Mouse (Mus musculus) midbrain, embryonic 14.5 days (tissue): ENCODE measurements around the gene Fuca1. TPM values are rescaled to one million over a fixed set of nuclear protein-coding genes. Genes with fewer than 3 reads are reported as not detected.
A peak's percentile ranks its signal among the peaks of the same experiment; 100 is the strongest.

Experiments
- ATAC-seq: fragments of 200-750 bp; cut with Nextera tagmentation; 2 replicates; pipeline ENCODE4 v1.8.0; 2017; ENCODE audit warnings: moderate number of reproducible peaks, moderate library complexity; ENCODE audit not compliant: low FRiP score, low TSS enrichment
- DNase-seq: peaks from one replicate; pipeline ENCODE4 v3.0.0-alpha.2; 2015
- H3K27ac ChIP-seq: fragments of 300-500 bp; sonication (generic); replicated peaks from 2 replicates; pipeline ENCODE4 v1.5.1; 2014; ENCODE audit warnings: mild to moderate bottlenecking, low read depth, low read length, moderate library complexity
- H3K27me3 ChIP-seq: fragments of 300-500 bp; sonication (generic); 2 replicates; pipeline ENCODE4 v1.6.1; 2014; ENCODE audit warnings: low read length, control low read depth, mixed read lengths; ENCODE audit not compliant: control insufficient read depth, insufficient read depth
- H3K36me3 ChIP-seq: fragments of 300-500 bp; sonication (generic); 2 replicates; pipeline ENCODE4 v1.6.1; 2014; ENCODE audit warnings: low read length, control low read depth; ENCODE audit not compliant: control insufficient read depth, insufficient read depth
- H3K4me1 ChIP-seq: fragments of 300-500 bp; sonication (generic); 2 replicates; pipeline ENCODE4 v1.6.1; 2014; ENCODE audit warnings: mild to moderate bottlenecking, antibody characterized with exemption, low read length, control low read depth; ENCODE audit not compliant: control insufficient read depth, insufficient read depth
- H3K4me2 ChIP-seq: fragments of 300-500 bp; sonication (generic); 2 replicates; pipeline ENCODE4 v1.6.1; 2014; ENCODE audit warnings: mild to moderate bottlenecking, low read length, moderate library complexity
- H3K4me3 ChIP-seq: fragments of 300-500 bp; sonication (generic); replicated peaks from 2 replicates; pipeline ENCODE4 v1.5.1; 2014; ENCODE audit warnings: low read depth, low read length
- H3K9ac ChIP-seq: fragments of 300-500 bp; sonication (generic); replicated peaks from 2 replicates; pipeline ENCODE4 v1.6.1; 2014; ENCODE audit warnings: mild to moderate bottlenecking, low read length, moderate library complexity
- H3K9me3 ChIP-seq: fragments of 300-500 bp; sonication (generic); 2 replicates; pipeline ENCODE4 v1.6.1; 2016; ENCODE audit warnings: low read length, control low read depth, mixed read lengths; ENCODE audit not compliant: control insufficient read depth
- WGBS: fragments of 180-500 bp; shearing (Covaris S2); extraction: QIAGEN DNeasy Blood & Tissue Kit; methylation state at CpG from one replicate; pipeline ENCODE4 v1.1.7; 2014; 5-methylcytosine and 5-hydroxymethylcytosine counted together
- polyA plus RNA-seq: library from polyadenylated mRNA; unstranded; fragments of >200 nt; fragmentation: Nextera tagmentation; extraction: Ambion mirVana; gene quantifications from 2 replicates; pipeline ENCODE4 v1.2.1, GENCODE M21; 2014

The Fuca1 gene
- polyA plus RNA-seq, 1 experiment from 2014 or later = 62.7 TPM

GRCm38 (mm10) chr4:135984556-135984955, 64.0 kb downstream of the Fuca1 start:
- Histone ChIP-seq H3K4me2 (no peak overlapping the region), H3K4me1 (peaks cover 13% of the 10 kb centered on the region), H3K36me3 (peaks cover 18% of the 10 kb centered on the region), H3K27ac (no peak overlapping the region), H3K4me3 (no peak overlapping the region), H3K27me3 (no peaks in the 10 kb centered on the region), H3K9ac (no peak overlapping the region), H3K9me3 (no peaks in the 10 kb centered on the region)
- ATAC-seq (no peak), DNase-seq (no peak)
- 87% methylated on average over 5 of the region's 5 CpGs for WGBS

GRCm38 (mm10) chr4:135985193-135985592, 64.7 kb downstream of the Fuca1 start:
- Histone ChIP-seq H3K4me3 (no peak overlapping the region), H3K4me2 (no peak overlapping the region), H3K4me1 (peaks cover 13% of the 10 kb centered on the region), H3K9me3 (no peaks in the 10 kb centered on the region), H3K36me3 (peaks cover 18% of the 10 kb centered on the region), H3K9ac (no peak overlapping the region), H3K27me3 (no peaks in the 10 kb centered on the region), H3K27ac (no peak overlapping the region)
- DNase-seq (no peak), ATAC-seq (no peak)
- 97% methylated on average over 5 of the region's 5 CpGs for WGBS

- H3K4me2 ChIP-seq = peak overlapping the region; percentile 63
- peak overlapping the region; percentile 92; the same call in 1 of the 2 replicates for H3K9ac ChIP-seq
- peaks cover 18% of the 10 kb centered on the region for H3K36me3 ChIP-seq
- H3K27ac ChIP-seq = no peak overlapping the region
- peaks cover 13% of the 10 kb centered on the region for H3K4me1 ChIP-seq
- ATAC-seq = no peak
- no peaks in the 10 kb centered on the region for H3K9me3 ChIP-seq
- peak overlapping the region; percentile 88 for H3K4me3 ChIP-seq
- 96% methylated on average over 7 of the region's 7 CpGs for WGBS
- no peaks in the 10 kb centered on the region for H3K27me3 ChIP-seq
- DNase-seq = no peak
Observed at GRCm38 (mm10) chr4:135985769-135986168, 65.2 kb downstream of the Fuca1 start.

- Histone ChIP-seq H3K4me1 (peaks cover 13% of the 10 kb centered on the region), H3K9ac (peak overlapping the region; percentile 92), H3K27me3 (no peaks in the 10 kb centered on the region), H3K4me2 (peak overlapping the region; percentile 63), H3K4me3 (peak overlapping the region; percentile 88), H3K36me3 (peaks cover 16% of the 10 kb centered on the region), H3K9me3 (no peaks in the 10 kb centered on the region), H3K27ac (peak overlapping the region; percentile 84)
- peak; percentile 17 for DNase-seq
- 6% methylated on average over 23 of the region's 23 CpGs for WGBS
- ATAC-seq = 0 out of 2 replicates have a peak, but pooled peaks have one; percentile 7
Observed at GRCm38 (mm10) chr4:135986301-135986942, 65.9 kb downstream of the Fuca1 start.

GRCm38 (mm10) chr4:135986943-135987710, 66.6 kb downstream of the Fuca1 start, which contains the start of gene Pithd1:
Gene Pithd1 (minus strand): TSS chr4:135987264.
- Histone ChIP-seq H3K27me3 (no peaks in the 10 kb centered on the region), H3K9me3 (no peaks in the 10 kb centered on the region), H3K36me3 (peaks cover 12% of the 10 kb centered on the region), H3K4me1 (peaks cover 13% of the 10 kb centered on the region), H3K9ac (peak within 1 kb of the TSS; percentile 92), H3K27ac (peak within 1 kb of the TSS; percentile 84), H3K4me3 (peak within 1 kb of the TSS; percentile 88), H3K4me2 (peak within 1 kb of the TSS; percentile 63)
- under 1% methylated on average over 72 of the region's 81 CpGs for WGBS
- peak; percentile 95 for ATAC-seq
- peak; percentile 97 for DNase-seq

- DNase-seq = no peak
- WGBS = 67% methylated on average over 9 of the region's 9 CpGs
- H3K9ac ChIP-seq = peak overlapping the region; percentile 92
- no peak for ATAC-seq
- peaks cover 8% of the 10 kb centered on the region for H3K36me3 ChIP-seq
- H3K4me2 ChIP-seq = peak overlapping the region; percentile 63
- H3K9me3 ChIP-seq = no peaks in the 10 kb centered on the region
- peak overlapping the region; percentile 84; the same call in 1 of the 2 replicates for H3K27ac ChIP-seq
- H3K27me3 ChIP-seq = no peaks in the 10 kb centered on the region
- H3K4me3 ChIP-seq = peak overlapping the region; percentile 88
- H3K4me1 ChIP-seq = peaks cover 13% of the 10 kb centered on the region
Observed at GRCm38 (mm10) chr4:135987714-135988113, 67.2 kb downstream of the Fuca1 start.

Other genes starting within 250 kb of the Fuca1 start
- gene Ifnlr1, start 234.4 kb upstream of the Fuca1 start, polyA plus RNA-seq = 0.13 and 0.22 TPM in 2 replicates
- not detected in 2 replicates for gene Il22ra1, start 192.6 kb upstream of the Fuca1 start, polyA plus RNA-seq
- 0.13 and 0.16 TPM in 2 replicates for gene Myom3, start 161.0 kb upstream of the Fuca1 start, polyA plus RNA-seq
- 247 and 266 TPM in 2 replicates for gene Srsf10, start 65.0 kb upstream of the Fuca1 start, polyA plus RNA-seq
- gene Pnrc2, start 46.9 kb upstream of the Fuca1 start, polyA plus RNA-seq = 90.8 and 122 TPM in 2 replicates
- 0.17 TPM in 1 of 2 replicates, not detected in the other for gene Cnr2, start 25.3 kb upstream of the Fuca1 start, polyA plus RNA-seq
- gene Hmgcl, start 25.7 kb downstream of the Fuca1 start, polyA plus RNA-seq = 57.6 and 61.0 TPM in 2 replicates
- gene Gale, start 43.0 kb downstream of the Fuca1 start, polyA plus RNA-seq = 31.8 and 42.5 TPM in 2 replicates
- gene Lypla2, start 51.9 kb downstream of the Fuca1 start, polyA plus RNA-seq = 201 and 236 TPM in 2 replicates
- 62.6 and 70.0 TPM in 2 replicates for gene Pithd1, start 66.5 kb downstream of the Fuca1 start, polyA plus RNA-seq
- 25.0 and 33.8 TPM in 2 replicates for gene Eloa, start 101.0 kb downstream of the Fuca1 start, polyA plus RNA-seq
- gene Rpl11, start 132.7 kb downstream of the Fuca1 start, polyA plus RNA-seq = 312 and 346 TPM in 2 replicates
- gene Id3, start 222.8 kb downstream of the Fuca1 start, polyA plus RNA-seq = 108 and 140 TPM in 2 replicates